Mouse (Mus musculus) adrenal gland (tissue): ENCODE results near the gene Trdmt1.

Experiments used
- intact Hi-C: fragments of 180-260 bp; cut with DNase I; formaldehyde crosslinking; loops from one replicate; pipeline ENCODE4 v1.15.1; 2025

Trdmt1 gene

DNA sequence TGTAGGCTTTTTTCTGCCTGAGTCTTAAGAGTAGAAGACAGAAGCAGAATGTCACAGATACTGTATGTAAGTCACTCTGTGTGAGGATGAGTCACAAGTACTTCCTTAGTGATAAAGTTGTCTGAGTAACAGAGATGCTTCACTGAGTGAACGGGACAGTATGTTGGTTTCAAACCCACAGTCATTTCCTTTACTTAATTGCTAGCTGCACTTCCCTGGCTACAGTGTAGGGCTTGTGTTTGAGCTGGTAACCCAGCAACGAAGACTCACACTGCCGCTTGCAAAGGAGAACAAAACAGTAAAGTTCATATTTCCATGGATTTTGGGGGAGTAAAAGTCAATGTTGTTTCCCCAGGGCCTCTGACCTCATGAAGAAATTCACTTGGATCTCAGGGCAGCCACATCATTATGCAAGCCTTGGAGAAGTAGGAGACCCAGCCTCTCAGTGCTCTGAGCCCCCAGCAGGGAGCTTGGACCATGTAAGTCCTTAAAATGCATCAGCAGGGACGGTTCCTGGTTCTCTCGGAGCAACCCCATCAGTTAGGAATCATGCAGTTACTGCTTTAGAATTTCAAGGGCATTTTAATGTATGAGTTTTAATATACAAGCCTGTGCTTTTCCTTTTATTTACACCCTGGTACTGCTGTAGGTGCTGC lies 14.3 kb upstream of the Trdmt1 start:
- intact Hi-C loops = no loop called here

DNA sequence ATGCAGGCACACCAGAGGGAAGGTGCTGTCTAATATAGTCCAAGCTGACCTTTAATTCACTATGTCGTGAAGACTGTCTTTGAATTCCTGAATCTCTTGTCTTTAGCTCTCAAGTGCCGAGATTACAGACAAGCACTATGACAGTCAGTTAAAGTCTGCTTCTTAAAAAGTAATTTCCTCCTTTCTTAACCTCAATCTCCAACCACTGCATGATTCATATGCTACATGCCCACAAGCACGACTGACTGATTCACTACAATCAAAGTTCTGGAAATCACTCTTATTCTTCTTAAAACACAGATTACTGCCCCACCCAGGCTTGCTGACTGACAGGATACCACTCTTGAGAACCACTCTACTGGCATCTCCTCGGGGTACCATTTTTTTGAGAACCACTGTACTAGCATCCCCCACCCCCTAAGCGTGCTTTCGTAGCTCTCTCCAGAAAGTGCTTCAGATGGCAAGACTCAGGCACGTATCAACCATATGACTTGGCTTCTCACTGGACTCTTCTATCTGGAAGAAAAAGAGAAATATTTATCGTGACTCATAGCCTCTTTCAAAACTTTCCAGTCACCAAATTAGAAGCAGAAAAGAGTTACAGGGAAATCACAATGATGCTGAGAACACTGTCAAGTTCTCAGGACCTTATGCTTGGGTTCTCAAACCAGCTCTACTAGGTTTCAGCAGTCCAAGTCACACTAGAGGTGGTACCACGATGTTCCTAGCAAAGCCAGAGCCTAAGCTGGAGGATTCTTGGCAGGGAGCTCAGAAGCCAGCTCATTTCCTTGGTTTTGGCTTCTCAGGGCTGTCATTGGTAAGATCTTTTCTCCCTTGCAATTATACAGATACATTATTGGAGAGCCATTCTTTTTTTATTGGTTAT lies 12.9 kb upstream of the Trdmt1 start:
- intact Hi-C loops = no loop called here

DNA sequence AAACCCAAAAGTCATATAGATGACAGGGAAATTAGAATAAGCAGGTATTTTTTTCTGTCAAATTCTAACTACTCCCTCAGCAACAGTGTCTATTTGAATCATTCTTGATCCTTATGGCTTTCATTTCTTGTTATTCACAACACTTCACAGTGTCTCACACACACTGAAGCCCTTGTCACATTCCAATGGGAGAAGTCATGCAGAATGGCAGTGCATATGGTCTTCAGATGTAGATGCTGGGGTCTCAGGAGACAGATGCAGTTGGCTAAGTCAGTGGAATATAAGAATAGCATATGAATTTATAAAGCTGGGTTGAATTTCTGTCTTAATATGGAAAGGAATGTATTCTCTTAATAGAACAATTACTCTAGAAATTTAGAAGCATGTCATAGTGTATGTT lies 11.8 kb upstream of the Trdmt1 start:
- intact Hi-C loops = no loop called here

DNA sequence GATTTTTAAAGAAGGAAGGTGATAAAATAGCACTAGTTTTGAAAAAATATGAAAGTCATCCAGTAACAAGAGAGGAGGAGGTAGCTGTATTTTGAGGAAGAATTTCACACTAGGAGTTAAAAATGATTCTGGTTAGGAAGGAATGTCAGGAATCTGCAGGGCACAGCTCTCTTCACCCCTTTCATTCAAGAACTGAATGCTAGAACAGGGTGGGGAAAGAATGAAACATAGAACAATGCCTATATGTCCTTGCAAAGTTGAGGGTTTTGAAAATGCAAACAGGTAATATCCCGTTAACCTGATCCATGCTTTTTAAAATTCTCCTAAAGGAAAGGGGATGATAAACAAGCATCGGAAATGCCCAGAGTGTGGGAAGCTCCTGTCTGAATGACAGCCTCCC lies 9.5 kb upstream of the Trdmt1 start:
- intact Hi-C loops = no loop called here

DNA sequence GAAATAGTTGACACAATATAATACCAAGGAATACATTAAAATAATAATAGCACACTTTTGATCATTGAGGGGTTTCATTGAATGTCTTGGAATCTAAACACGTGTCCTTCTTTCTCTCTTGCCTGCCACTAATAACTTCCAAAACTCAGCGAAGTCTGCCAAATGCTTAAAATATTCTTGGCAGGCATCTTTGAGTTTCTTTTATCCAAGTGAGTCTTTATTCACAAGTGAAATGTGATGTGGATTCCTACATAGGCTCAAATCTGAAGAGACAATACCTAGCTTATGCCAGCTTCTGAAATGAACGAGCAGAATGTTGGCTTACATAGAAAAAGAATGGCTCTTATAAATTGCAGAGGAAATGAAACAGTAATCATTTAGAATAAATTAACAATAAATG lies 4.3 kb upstream of the Trdmt1 start:
- intact Hi-C loops = no loop called here

DNA sequence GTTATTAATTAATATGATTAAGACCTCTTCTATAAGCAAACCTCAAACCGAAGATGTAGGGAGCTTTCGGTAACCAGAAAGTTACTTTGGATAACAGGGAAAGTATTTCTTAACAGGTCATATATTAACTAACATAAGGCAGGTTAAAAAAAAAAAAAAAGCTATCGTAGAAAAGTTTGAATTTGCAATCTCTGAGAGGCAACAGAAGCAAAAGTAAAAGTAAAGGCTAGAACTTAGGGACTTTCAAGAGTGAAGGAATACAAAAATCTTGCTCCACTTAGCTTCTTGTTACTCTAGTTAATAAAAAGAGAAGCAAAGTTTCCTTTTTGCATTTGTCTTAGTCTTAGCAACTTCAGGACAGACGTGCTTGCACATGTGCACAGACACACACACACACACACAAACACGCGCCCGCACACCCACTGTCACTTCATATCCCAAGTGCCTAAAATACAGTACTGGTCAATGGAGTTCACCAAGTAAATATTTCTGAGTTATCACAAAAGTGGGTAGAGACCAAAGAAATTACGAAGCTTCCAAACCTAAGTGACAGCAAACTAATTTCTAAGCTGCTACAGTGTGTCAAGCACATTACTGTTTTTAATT lies 846 bp downstream of the Trdmt1 start:
- intact Hi-C loops = loop anchor here (5.0 kb wide), 2 partner anchors 34 to 146 kb away; no protein-coding TSS in a partner anchor

DNA sequence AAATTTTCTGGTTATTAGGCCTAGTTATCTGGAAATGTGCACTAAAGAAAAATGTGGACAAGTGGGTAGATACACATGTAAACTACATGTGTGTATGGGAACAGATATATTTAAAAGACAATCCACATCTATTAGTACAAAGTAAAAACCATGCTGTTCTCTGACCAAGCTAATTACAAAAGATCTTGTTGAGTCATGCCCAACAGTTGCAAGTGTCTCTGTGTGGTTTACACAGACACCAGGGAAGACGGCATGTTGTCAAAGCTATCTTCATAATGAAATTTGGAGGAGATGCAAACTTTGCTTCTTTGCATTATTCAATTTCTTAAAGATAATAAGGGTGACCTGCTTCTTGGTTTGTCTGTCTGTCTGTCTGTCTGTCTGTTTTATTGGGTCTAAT lies 4.6 kb downstream of the Trdmt1 start:
- intact Hi-C loops = loop anchor here (5.0 kb wide), 2 partner anchors 37 to 143 kb away; no protein-coding TSS in a partner anchor

DNA sequence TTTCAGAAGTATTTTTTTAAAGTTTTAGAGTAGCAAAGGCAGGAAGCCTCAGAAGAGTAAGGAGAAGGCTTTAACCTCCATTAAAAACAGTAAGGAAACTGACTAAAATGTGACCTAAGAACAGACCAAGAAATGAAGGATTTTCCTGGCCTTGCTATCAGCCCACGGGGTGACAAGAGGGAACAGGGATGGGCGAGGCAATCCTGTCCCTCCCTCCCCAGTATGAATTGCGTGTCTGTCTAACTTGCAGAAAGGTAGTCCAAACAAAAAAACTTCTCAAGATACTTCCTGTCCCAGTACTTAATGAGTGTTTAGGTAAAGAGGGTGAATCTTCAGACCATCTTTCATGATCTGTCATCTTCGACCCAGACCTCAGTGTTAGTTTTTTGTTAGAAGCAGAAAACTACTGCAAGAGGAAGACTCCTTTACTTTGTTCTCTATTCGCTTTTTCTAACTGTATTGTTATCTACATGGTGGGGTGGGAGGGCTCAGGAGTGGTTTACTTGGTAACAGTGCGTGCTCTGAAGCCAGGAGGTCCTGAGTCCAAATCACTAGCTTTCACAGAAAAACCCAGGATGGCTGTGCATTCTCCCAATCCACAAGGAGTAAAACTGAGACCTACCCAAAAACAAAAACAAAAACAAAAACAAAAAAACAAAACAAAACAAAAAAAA lies 5.6 kb downstream of the Trdmt1 start:
- intact Hi-C loops = no loop called here

DNA sequence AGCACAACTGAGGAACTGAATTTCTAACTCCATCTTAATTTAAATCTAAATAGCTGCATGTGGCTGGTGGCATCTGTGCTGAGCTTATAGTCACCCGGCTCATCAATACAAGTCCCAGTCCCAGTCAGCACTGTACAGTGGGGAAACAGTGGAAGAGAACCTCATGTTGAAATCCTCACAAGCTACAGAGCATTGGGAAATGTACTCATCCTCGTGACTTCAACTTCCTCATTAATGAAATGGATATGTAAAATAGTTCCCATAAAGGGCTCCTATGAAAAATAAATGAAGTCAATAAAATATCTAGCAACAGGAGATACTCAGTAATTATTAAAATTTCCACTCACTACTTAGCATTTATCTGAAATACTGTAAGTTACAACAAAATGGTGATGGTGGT lies 6.2 kb downstream of the Trdmt1 start:
- intact Hi-C loops = no loop called here

DNA sequence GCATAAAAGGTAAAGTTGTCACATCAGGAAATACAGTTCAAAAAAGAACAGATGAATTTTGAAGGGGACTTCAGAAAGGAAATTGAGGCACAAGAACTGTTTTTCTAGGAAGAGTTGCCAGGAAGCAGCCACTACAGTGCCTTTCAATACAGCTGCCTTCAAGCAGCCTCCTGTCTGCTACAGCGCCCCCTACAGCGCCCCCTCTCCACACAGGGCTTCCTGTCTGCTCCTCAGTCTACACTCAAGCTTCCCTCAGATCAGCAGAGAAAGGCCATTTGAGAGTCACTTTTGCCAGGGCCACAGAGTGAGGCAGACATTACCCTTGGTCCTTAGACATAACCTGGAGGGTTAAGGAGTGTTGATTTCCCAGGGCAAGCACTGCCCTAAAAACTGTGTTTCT lies 6.7 kb downstream of the Trdmt1 start:
- intact Hi-C loops = no loop called here

DNA sequence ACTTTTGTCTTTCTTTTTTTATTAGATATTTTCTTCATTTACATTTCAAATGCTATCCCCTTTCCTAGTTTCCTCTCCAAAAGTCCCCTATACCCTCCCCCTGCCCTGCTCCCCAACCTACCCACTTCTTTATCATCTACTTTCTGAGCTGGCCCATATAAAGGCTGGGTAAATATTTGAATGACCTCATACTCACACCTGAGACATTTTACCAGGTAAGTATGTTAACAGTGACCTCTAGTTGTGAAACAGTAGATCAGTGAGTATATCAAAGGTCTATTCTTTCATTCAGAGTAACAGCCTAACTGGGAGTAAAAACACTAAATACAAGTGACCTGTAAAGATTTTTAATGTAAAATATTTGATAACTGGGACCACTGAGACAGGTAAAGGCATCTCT lies 7.7 kb downstream of the Trdmt1 start:
- intact Hi-C loops = no loop called here

DNA sequence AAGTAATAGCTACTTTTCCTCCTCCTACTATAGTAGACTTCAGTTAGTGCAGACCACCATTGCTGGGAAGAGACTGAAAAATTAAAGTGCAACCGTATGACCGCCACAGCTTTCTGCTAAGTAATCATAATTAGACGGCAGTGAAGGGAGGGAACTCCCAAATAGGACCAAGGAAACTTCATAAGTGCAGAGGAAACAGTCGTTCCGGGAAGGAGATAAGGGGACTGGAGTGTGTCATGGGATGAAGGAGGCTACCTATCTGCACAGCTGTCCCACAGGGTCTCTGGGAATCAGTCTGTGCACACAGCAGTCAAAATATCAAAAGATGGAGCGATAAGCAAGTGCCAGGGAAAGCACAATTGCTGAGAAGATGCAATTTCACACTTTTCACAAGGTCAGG lies 13.8 kb downstream of the Trdmt1 start:
- intact Hi-C loops = no loop called here

DNA sequence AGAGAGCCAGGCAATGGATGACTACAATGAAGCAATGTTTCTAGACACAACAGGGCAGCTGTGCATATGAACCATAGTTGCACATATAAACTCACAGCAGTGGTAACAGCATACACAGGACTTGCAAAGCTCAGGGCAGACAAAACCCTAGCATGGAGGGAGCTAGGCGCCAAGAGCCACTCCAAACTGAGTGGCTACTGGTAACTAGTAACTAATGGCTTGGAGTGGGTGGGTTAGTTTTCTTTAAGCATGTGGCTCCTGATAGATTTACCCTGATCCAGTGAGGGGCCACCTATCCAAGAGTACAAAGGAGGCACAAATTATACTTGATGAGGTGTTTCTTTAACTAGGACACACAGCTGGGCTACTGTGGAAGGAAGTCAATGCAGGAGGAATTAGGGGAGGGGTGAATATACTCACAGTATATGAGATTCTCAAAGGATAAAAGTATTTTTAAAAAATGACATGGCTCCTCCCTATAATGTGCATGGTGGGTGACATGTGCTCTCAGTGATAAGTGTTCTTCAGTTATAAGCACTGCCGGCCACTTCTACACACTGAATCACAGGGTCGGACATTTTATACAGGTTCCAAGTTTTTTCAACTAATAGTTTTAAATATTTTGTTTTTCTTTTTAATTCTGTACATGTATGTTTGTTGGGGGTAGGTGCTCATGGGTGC lies 15.1 kb downstream of the Trdmt1 start:
- intact Hi-C loops = loop anchor here (5.0 to 10.0 kb wide), 2 partner anchors 48 to 115 kb away; no protein-coding TSS in a partner anchor

DNA sequence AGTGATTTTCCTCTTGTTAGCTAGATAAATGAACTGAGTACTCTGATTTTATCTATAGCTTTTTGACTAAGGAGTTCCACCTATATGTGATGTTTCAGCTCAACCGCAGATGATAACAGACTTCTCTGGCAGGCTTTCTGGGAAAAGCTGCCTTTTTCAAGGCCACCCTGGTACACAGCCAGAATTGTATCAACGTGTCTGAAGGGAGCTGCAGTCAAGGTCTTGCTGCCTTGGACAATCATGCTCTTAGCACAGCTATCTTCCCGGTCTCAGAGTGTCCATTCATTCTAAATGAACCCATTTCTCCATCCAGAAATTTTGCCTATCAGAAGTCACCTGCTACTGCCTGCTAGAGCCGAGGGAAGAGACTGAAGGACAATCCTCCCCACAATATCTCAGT lies 16.9 kb downstream of the Trdmt1 start:
- intact Hi-C loops = loop anchor here (5.0 to 10.0 kb wide), 2 partner anchors 50 to 113 kb away; no protein-coding TSS in a partner anchor

DNA sequence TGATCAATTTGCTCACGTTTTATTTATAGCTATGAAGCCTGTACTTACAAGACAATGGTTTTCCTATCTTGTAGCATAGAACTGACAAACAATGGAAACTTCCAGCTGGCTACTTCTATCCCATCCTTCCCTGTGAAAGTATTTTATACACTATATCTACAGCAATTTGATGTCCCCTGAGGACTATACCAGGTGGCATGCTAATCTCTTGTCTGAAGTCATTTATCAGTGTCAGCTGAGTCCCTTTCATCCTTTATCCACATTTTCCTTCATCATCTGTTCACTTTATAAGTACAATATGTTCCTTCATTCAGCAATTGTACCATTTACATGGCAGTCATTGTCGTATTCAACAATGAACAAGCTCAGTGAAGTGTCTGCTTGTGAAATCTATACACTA lies 17.3 kb downstream of the Trdmt1 start:
- intact Hi-C loops = loop anchor here (5.0 to 10.0 kb wide), 2 partner anchors 50 to 112 kb away; no protein-coding TSS in a partner anchor

DNA sequence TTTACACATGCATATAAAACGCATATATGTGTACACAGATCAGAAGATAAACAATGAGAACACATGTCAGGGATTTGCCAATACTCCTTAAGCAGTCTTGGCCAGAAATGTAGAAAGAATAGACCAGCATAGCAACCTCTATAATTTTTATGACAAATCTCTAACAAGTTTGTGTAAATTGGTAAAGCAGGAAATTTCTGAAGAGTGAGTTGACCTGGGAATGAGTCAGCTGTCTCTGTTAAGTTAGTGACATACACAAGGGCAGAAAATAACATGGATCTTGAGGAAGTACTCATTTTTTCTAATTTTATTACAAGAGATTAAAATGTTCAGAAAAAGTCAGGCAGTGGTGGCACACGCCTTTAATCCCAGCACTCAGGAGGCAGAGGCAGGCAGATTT lies 18.3 kb downstream of the Trdmt1 start:
- intact Hi-C loops = loop anchor here (5.0 to 10.0 kb wide), 2 partner anchors 51 to 111 kb away; no protein-coding TSS in a partner anchor

DNA sequence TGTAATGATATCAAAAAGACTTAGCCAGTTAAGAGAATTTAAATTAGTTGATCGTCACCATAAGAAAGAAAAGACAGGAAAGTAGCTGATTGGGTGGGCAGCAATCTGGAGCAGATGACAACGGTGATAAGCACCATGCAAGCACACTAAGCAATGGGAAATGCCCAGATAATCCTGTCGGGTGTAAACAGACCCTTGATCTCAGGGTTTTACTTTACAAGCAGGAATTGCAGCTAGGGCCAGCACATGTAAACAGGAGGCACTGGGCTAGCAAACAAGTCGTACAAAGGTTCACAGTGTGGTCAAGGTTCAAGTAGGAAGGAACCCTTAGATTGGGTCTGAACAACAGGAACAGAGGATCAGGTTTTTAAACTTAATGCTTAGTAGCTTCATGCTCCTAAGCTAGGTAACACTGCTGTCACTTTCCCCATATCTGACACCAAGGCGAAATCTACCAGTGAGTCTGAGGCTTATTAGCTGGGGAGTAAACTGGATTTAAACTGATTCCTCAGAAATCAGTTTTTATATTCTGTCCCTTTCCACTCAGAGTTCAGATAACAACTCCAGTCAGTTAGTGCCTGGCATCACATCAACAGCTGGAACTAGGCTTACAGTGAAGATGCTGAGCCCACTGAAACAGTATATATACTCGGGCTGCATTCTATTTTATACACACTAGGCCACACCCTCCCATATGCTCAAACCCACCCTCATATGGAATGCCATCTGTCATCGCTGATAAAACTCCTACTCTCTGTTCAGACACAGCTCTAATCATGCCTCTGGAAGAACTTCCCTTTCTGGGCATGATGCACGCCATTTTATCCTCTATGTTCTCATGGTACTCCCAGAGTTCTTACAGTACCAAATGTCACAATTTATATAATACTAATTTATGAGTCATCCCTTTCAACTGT lies 20.7 kb downstream of the Trdmt1 start:
- intact Hi-C loops = loop anchor here (10.0 kb wide), 1 partner anchor 109 kb away; no protein-coding TSS in a partner anchor

DNA sequence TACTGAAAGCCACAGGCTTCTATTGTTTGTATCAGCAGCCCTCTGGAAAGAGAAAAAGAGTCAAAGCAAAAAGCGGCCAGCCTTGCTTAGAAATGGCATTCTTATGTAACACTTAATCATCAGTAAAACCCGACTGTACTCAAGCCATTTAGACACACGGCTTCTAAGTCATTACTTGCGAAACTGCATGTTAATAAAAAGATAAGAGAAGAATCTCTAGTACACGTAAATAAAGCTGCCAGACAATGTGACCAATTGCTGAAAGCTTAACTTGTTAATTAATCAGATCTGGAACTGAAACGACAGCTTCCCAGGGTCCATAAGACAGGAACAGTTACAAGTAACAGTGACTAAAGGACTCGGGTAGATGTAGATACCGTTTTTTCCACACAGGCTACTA lies 22.4 kb downstream of the Trdmt1 start:
- intact Hi-C loops = loop anchor here (10.0 kb wide), 1 partner anchor 107 kb away; no protein-coding TSS in a partner anchor

DNA sequence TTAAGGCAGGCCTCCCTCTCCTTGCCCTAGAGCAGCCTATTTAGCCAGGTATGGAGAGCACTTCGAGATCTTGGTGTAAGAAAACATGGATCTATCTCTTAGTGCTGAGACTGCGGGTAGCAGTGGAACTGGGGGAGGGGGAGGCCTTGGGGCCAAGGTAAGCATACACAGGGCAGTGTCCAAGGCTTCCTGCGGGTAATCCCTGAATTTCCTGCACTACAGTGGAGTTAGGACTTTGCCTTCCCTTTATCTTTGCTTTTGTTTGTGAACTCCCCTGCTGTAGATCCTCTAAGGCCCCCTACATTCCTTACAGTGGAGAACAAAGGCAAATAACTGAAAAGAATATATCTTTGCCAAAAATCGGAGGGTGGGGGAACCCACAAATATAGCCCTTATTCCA lies 29.5 kb downstream of the Trdmt1 start:
- intact Hi-C loops = no loop called here

DNA sequence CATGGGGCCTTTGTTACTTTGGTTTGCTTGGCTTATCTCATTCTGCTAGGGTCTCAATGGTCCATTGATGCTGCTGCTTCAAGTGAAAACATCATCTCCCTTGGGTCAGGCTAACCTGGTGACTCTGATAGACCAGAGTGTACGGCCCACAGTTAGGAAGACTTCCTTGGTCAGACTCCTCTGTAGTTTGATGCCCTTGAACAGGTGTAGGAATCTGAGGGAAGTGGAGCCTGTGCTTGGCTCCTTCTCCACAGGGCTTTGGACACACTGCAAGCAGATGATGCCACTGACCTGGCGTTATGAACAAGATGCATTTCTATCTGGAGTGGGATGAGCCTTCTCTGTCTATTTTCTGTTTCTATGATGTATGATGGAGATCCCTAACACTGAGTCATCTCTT lies 41.8 kb downstream of the Trdmt1 start:
- intact Hi-C loops = no loop called here
